Mouse (Mus musculus): ENCODE results near the gene Scly.
A peak's percentile ranks its signal among the peaks of the same experiment; 100 is the strongest.

The Scly gene

GRCm38 (mm10) chr1:91299707-91300426 is 1.7 kb downstream of the Scly start:
- no peak for DNase-seq (ENCODE audit: low read depth, low spot score)

- DNase-seq (ENCODE audit: low read depth, low spot score): no peak
Measured at GRCm38 (mm10) chr1:91301206-91301920, 3.2 kb downstream of the Scly start.

- DNase-seq (ENCODE audit: low read depth, low spot score): no peak
Measured at GRCm38 (mm10) chr1:91302021-91302420, 3.9 kb downstream of the Scly start.

GRCm38 (mm10) chr1:91304621-91305020 is 6.5 kb downstream of the Scly start:
- no peak for DNase-seq (ENCODE audit: low read depth, low spot score)

GRCm38 (mm10) chr1:91309366-91310085 is 11.4 kb downstream of the Scly start:
- no peak for DNase-seq (ENCODE audit: low read depth, low spot score)

GRCm38 (mm10) chr1:91312273-91312672 is 14.1 kb downstream of the Scly start:
- DNase-seq (ENCODE audit: low read depth, low spot score): no peak

- DNase-seq (ENCODE audit: low read depth, low spot score): peak; percentile 57
Measured at GRCm38 (mm10) chr1:91313251-91313650, 15.1 kb downstream of the Scly start.

GRCm38 (mm10) chr1:91317656-91318055 is 19.5 kb downstream of the Scly start:
- no peak for DNase-seq (ENCODE audit: low read depth, low spot score)

GRCm38 (mm10) chr1:91321760-91322438 is 23.8 kb downstream of the Scly start, which contains the start of gene Espnl:
TSS of gene Espnl (plus strand) at chr1:91322075.
- DNase-seq (ENCODE audit: low read depth, low spot score): no peak

GRCm38 (mm10) chr1:91324646-91325045 is 26.5 kb downstream of the Scly start:
- no peak for DNase-seq (ENCODE audit: low read depth, low spot score)

- DNase-seq (ENCODE audit: low read depth, low spot score): no peak
Measured at GRCm38 (mm10) chr1:91325488-91326042, 27.4 kb downstream of the Scly start.

GRCm38 (mm10) chr1:91332102-91332501 is 34.0 kb downstream of the Scly start:
- no peak for DNase-seq (ENCODE audit: low read depth, low spot score)

- DNase-seq (ENCODE audit: low read depth, low spot score): no peak
Measured at GRCm38 (mm10) chr1:91333582-91333981, 35.4 kb downstream of the Scly start.

GRCm38 (mm10) chr1:91337355-91337754 is 39.2 kb downstream of the Scly start:
- DNase-seq (ENCODE audit: low read depth, low spot score): no peak

GRCm38 (mm10) chr1:91344001-91344400 is 45.9 kb downstream of the Scly start:
- no peak for DNase-seq (ENCODE audit: low read depth, low spot score)

GRCm38 (mm10) chr1:91344921-91345685 is 47.0 kb downstream of the Scly start:
- DNase-seq (ENCODE audit: low read depth, low spot score): peak; percentile 52

- peak; percentile 71 for DNase-seq (ENCODE audit: low read depth, low spot score)
Measured at GRCm38 (mm10) chr1:91346892-91347291, 48.8 kb downstream of the Scly start.

GRCm38 (mm10) chr1:91350841-91351240 is 52.7 kb downstream of the Scly start, which contains the start of gene Klhl30:
TSS of gene Klhl30 (plus strand) at chr1:91351016.
- no peak for DNase-seq (ENCODE audit: low read depth, low spot score)

- DNase-seq (ENCODE audit: low read depth, low spot score): no peak
Measured at GRCm38 (mm10) chr1:91351249-91351648, 53.1 kb downstream of the Scly start.

- no peak for DNase-seq (ENCODE audit: low read depth, low spot score)
Measured at GRCm38 (mm10) chr1:91352277-91352676, 54.1 kb downstream of the Scly start.

GRCm38 (mm10) chr1:91356105-91356504 is 58.0 kb downstream of the Scly start:
- DNase-seq (ENCODE audit: low read depth, low spot score): no peak
